Mouse (Mus musculus) inflammation-experienced regulatory T-cells, adult 6 months (primary cell): ENCODE measurements around the gene Ap4b1. TPM values are rescaled to one million over a fixed set of nuclear protein-coding genes. Genes with fewer than 3 reads are reported as not detected.

Experiments
- ATAC-seq: one replicate; pipeline ENCODE4 v1.8.0; 2017
- polyA plus RNA-seq, 3 experiments: library from polyadenylated mRNA; unstranded; fragments of 100-300 nt; shearing (Covaris generic); gene quantifications; one replicate each; pipeline ENCODE4 v1.2.1; 2017

Ap4b1 gene
- polyA plus RNA-seq, 3 experiments from 2014 or later, result 16.5 to 21.5 (median 16.7) TPM

- peak; percentile 59 for ATAC-seq
Measured at GRCm38 (mm10) chr3:103857036-103857805, 47.9 kb downstream of the Ap4b1 start.

GRCm38 (mm10) chr3:103857977-103858563 lies 48.8 kb downstream of the Ap4b1 start:
- no peak for ATAC-seq

- peak; percentile 22 for ATAC-seq
Measured at GRCm38 (mm10) chr3:103858881-103859801, 49.8 kb downstream of the Ap4b1 start, which contains the start of gene Ptpn22. Gene Ptpn22 (plus strand): TSS chr3:103859795.

DNA sequence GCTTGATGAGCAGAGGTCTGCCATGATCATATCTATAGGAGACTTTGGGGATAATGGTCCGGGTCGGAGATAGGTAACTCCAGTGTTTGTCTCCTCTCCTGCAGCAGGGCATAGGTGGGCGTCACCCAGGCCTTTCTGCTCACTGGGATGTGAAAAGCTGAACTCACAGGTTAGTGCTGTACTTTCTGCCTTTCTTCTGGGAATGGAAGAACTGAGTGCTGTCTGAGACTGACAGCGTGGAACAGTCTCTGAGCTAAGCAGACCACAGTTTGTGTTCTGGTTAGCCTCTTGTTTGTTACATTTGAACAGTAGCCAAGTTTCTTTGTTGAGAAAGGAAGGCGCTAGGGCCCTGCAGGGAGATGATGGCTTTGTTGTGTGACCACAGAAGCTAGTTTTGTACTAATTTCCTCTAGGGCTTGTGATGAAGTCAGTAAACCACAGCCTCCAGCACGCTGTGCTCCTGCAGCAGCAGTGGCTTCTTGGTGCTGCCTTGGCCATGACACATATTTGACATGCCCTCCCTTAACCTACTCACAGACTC lies 50.6 kb downstream of the Ap4b1 start:
- ATAC-seq, result peak; percentile 76

GRCm38 (mm10) chr3:103862721-103863220 lies 53.5 kb downstream of the Ap4b1 start:
- no peak for ATAC-seq

DNA sequence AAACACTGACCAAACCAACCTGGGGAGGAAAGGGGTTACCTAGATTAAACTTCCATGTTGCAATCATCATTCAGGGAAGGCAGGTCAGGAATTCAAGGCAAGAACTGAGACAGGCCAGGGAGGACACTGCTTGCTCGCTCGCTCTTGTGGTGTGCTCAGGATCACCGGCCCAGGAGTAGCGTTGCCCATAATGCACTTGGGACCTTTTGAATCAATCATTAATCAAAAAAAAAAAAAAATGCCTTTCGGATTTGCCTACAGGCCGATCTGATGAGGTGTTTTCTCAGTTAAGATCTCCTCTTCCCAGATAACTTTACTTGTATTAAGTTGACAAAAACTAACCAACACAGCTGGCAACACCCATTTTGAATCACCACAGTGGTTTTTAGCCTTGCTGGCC lies 54.9 kb downstream of the Ap4b1 start:
- no peak for ATAC-seq

DNA sequence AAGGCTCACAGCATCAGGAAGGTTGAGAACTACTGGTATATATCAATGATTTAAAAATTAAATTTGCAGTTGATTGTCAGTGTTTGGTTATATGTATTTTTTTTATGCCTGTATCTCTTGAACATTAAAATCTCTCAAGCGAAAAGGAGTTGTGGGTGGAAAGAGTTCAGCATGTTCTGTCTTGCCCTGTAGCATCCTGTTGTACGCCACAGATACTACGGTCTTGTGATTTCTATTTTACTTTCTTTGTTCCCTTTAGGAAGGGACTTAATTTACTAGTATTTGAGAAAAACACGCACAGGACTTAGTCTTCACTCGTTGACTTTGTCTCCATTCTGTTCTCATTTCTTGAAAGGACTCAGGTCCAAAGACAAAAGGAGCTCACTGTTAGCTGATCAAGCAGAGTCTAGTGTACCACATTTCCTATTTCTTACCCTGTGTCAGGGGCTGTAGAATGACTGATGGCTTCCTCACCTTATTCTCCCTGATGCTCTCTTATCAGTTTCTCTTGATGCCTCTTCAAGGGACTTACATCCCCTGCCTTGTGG lies 58.2 kb downstream of the Ap4b1 start:
- peak; percentile 47 for ATAC-seq

GRCm38 (mm10) chr3:103868008-103868407 lies 58.7 kb downstream of the Ap4b1 start:
- peak; percentile 77 for ATAC-seq

Other genes starting within 250 kb of the Ap4b1 start
- gene Syt6, start 234.3 kb upstream of the Ap4b1 start, polyA plus RNA-seq, result not detected
- gene Atg4a-ps, start 163.5 kb upstream of the Ap4b1 start, polyA plus RNA-seq, result 1 to 10 TPM; 1.3 to 3.6 (median 2.6) TPM
- under 1 TPM; 0.20 to 0.93 (median 0.50) TPM for gene Olfml3, start 71.5 kb upstream of the Ap4b1 start, polyA plus RNA-seq
- not detected for gene Gm10964, start 70.2 kb upstream of the Ap4b1 start, polyA plus RNA-seq
- 10 to 100 TPM; 28.8 to 71.0 (median 34.9) TPM for gene Hipk1, start 18.0 kb upstream of the Ap4b1 start, polyA plus RNA-seq
- gene Dclre1b, start 76 bp upstream of the Ap4b1 start, polyA plus RNA-seq, result 10 to 100 TPM; 16.5 to 23.8 (median 17.7) TPM
- under 1 TPM in 2 of 3 experiments, not detected in 1; 0.13 to 0.78 TPM for gene Gm43064, start 53 bp downstream of the Ap4b1 start, polyA plus RNA-seq
- gene Bcl2l15, start 23.1 kb downstream of the Ap4b1 start, polyA plus RNA-seq, result 1 to 10 TPM in 2 of 3 experiments, under 1 TPM in 1; 0.93 to 9.9 (median 6.3) TPM
- gene Ptpn22, start 50.3 kb downstream of the Ap4b1 start, polyA plus RNA-seq, result 100 to 1,000 TPM; 410 to 567 (median 415) TPM
- 10 to 100 TPM; 10.5 to 11.8 (median 11.2) TPM for gene Rsbn1, start 104.6 kb downstream of the Ap4b1 start, polyA plus RNA-seq
- 10 to 100 TPM; 10.1 to 13.8 (median 11.9) TPM for gene Phtf1, start 158.6 kb downstream of the Ap4b1 start, polyA plus RNA-seq